Mouse (Mus musculus): ENCODE measurements around the gene Olfr998.
"Not testable (repeated sequence)": the region's sequence is repeated elsewhere in the genome, so short reads cannot be mapped to it uniquely, and the experiment has no call there.

Olfr998 gene

DNA sequence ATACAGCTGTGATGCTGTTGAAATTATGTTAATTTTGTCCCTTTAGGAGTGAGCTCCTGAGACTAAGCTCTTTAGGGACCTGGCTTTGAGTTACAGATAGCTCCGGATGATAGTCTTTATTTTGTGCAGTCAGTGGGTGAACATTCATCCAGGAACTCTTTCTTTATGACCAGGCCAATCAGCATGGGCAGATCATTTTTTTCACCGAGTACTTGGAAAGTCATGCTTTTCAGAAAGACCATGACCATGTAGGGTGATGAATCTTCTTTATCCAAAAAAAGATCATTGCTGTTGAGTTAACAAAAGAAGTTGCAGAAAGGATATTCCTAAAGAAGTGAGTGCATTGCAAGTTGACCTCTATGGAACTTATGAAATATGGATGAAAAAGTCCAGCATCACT is at the start of gene Olfr998:
TSS of gene Olfr998 (plus strand) at position 301 of the 400 bp plus-strand sequence.
- not testable (repeated sequence) for DNase-seq (ENCODE audit: low spot score in 2 of 2)

DNA sequence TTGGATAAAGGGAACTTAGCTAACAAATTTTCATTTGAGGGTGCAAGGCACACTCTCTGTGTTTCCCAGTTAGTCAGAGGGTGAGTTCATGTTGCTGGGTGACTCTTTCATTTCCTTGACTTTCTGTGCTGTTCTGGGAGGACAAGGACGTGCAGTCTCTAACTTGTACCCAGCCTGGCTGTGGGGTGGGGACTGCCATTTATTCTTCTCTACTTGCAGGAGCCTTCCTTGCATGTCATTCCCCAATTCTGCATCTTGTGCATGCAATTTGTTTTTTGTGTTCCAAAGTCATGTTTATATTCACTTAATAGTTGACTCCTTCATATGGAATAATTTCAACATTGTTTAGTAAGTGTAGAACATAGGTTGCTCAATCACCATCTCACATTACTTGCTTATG is 33.9 kb upstream of the Olfr998 start:
- no peak for DNase-seq (ENCODE audit: low spot score in 2 of 2)

DNA sequence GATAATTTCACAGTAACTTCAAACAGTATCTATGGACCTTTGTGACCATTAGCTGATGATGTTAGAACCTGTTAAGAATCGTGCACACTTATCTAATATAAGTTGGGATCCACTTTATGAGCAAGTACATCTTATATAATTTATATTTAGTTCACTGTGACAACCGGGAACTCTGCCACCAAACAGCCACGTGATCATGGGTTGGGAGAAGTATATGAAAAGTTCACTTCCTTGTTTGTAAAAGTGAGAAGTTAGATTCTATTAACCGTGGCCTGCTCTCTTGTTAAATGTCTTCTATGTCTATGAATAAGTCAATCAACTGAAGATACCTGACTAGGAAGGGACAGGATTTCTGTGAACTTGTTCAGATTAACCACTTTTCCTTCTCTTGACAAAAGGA is 28.5 kb upstream of the Olfr998 start:
- DNase-seq (ENCODE audit: low spot score in 2 of 2), result no peak

DNA sequence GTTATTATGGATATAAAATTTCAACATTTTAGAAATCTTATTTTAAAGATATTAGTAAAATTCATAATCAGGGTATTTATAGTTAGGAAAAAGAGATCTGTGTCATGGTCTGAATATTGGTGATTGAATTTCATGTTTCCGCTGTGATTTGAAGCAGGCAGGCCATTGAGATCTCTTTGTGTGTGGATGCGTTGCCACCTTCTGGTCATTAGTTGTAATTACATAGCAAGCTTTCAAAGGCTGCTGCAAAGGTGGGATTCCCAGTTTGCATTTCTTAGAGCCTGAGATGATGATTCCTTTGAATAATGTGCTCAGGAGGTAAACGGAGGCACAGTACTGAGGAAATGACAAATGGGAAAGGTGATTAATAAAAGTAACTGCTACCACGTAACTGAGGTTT is 27.6 kb upstream of the Olfr998 start:
- no peak for DNase-seq (ENCODE audit: low spot score in 2 of 2)

- no peak for DNase-seq (ENCODE audit: low spot score in 2 of 2)
These were observed 9.8 kb upstream of the Olfr998 start, which contains the start of gene Olfr996 for GRCm38 (mm10) chr2:85578915-85579314. Gene Olfr996 (plus strand): TSS chr2:85579215.

GRCm38 (mm10) chr2:85611803-85612202 is 23.1 kb downstream of the Olfr998 start, which contains the start of gene Olfr1000:
Gene Olfr1000 (minus strand): TSS chr2:85611903.
- DNase-seq (ENCODE audit: low spot score in 2 of 2), result no peak
